Mouse (Mus musculus) midbrain, embryonic 10.5 days (tissue): ENCODE results near the gene Kat5. TPM values are rescaled to one million over a fixed set of nuclear protein-coding genes. Genes with fewer than 3 reads are reported as not detected.

ENCODE experiments used
- DNase-seq: peaks from one replicate; pipeline ENCODE4 v3.0.0-alpha.2; 2017; ENCODE audit warnings: low spot score
- H3K27ac ChIP-seq: fragments of 300-500 bp; sonication (generic); replicated peaks from 2 replicates; pipeline ENCODE4 v1.5.1; 2016; ENCODE audit warnings: mild to moderate bottlenecking
- H3K27me3 ChIP-seq: fragments of 300-500 bp; sonication (generic); 2 replicates; pipeline ENCODE4 v1.6.1; 2016; ENCODE audit warnings: low read depth, mild to moderate bottlenecking; ENCODE audit not compliant: poor library complexity, severe bottlenecking
- H3K36me3 ChIP-seq: fragments of 300-500 bp; sonication (generic); 2 replicates; pipeline ENCODE4 v1.6.1; 2016; ENCODE audit warnings: mild to moderate bottlenecking, moderate library complexity
- H3K4me1 ChIP-seq: fragments of 300-500 bp; sonication (generic); 2 replicates; pipeline ENCODE4 v1.6.1; 2016
- H3K4me3 ChIP-seq: fragments of 300-500 bp; sonication (generic); 2 replicates; pipeline ENCODE4 v1.5.1; 2016; ENCODE audit warnings: mild to moderate bottlenecking, moderate library complexity
- H3K9me3 ChIP-seq: fragments of 300-500 bp; sonication (generic); replicated peaks from 2 replicates; pipeline ENCODE4 v1.6.1; 2016; ENCODE audit warnings: mild to moderate bottlenecking
- WGBS: fragments of 180-500 bp; shearing (Covaris S2); methylation state at CpG from one replicate; pipeline ENCODE4 v1.1.7; 2016; 5-methylcytosine and 5-hydroxymethylcytosine counted together
- polyA plus RNA-seq: library from polyadenylated mRNA; unstranded; fragments of >200 nt; fragmentation: Nextera tagmentation; extraction: Ambion mirVana; gene quantifications from 2 replicates; pipeline ENCODE4 v1.2.1, GENCODE M21; 2016

Gene Kat5
- polyA plus RNA-seq, 1 experiment from 2014 or later, result 65.6 TPM

GRCm38 (mm10) chr19:5566316-5566715 lies 43.7 kb downstream of the Kat5 start:
- peaks cover 5% of the 10 kb centered on the region; the same call in 1 of the 2 replicates for H3K36me3 ChIP-seq
- 52% methylated on average over 5 of the region's 5 CpGs for WGBS
- H3K9me3 ChIP-seq, result no peaks in the 10 kb centered on the region
- H3K27ac ChIP-seq, result no peak overlapping the region
- H3K27me3 ChIP-seq, result peaks cover 74% of the 10 kb centered on the region
- peaks cover 34% of the 10 kb centered on the region for H3K4me1 ChIP-seq
- no peak for DNase-seq
- peak overlapping the region; percentile 85 for H3K4me3 ChIP-seq

GRCm38 (mm10) chr19:5562776-5563175 lies 47.3 kb downstream of the Kat5 start:
- H3K9me3 ChIP-seq, result no peaks in the 10 kb centered on the region

DNA sequence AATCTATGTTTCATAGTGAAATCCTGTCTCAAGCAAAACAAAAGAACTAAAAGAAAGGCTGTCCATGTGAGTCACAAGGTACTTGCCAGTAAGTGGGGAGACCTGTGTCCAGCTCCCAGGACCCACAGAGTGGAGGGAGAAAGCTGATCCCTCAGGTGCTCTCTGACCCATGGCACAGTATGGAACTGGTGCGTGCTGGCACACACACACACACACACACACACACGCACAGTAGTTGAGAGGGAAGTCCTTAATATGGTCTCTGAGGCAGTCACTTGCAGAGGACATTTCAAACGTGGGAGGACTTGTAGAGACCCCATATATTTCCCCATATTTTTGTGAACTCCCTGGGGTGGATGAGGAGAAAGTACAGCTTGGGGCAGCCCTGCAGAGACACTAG lies 48.2 kb downstream of the Kat5 start:
- H3K4me1 ChIP-seq, result peaks cover 32% of the 10 kb centered on the region
- WGBS, result 60% methylated on average over 3 of the region's 3 CpGs
- peaks cover 100% of the 10 kb centered on the region for H3K27me3 ChIP-seq
- H3K4me3 ChIP-seq, result no peak overlapping the region
- H3K9me3 ChIP-seq, result no peaks in the 10 kb centered on the region
- DNase-seq, result no peak
- no peaks in the 10 kb centered on the region for H3K36me3 ChIP-seq
- no peak overlapping the region for H3K27ac ChIP-seq

More at GRCm38 (mm10) chr19:5562776-5563175, 47.3 kb downstream of the Kat5 start:
- 93% methylated on average over 10 of the region's 10 CpGs for WGBS
- no peak overlapping the region for H3K4me3 ChIP-seq
- peaks cover 41% of the 10 kb centered on the region for H3K4me1 ChIP-seq
- H3K27me3 ChIP-seq, result peaks cover 94% of the 10 kb centered on the region
- H3K27ac ChIP-seq, result no peak overlapping the region
- H3K36me3 ChIP-seq, result no peaks in the 10 kb centered on the region
- DNase-seq, result no peak

- H3K36me3 ChIP-seq, result no peaks in the 10 kb centered on the region
- peaks cover 100% of the 10 kb centered on the region for H3K27me3 ChIP-seq
- H3K4me3 ChIP-seq, result peak overlapping the region; percentile 48
- no peaks in the 10 kb centered on the region for H3K9me3 ChIP-seq
- peaks cover 27% of the 10 kb centered on the region for H3K4me1 ChIP-seq
- no peak overlapping the region for H3K27ac ChIP-seq
- WGBS, result 16% methylated on average over 10 of the region's 10 CpGs
- DNase-seq, result no peak
These were observed 48.7 kb downstream of the Kat5 start for GRCm38 (mm10) chr19:5561252-5561790.

DNA sequence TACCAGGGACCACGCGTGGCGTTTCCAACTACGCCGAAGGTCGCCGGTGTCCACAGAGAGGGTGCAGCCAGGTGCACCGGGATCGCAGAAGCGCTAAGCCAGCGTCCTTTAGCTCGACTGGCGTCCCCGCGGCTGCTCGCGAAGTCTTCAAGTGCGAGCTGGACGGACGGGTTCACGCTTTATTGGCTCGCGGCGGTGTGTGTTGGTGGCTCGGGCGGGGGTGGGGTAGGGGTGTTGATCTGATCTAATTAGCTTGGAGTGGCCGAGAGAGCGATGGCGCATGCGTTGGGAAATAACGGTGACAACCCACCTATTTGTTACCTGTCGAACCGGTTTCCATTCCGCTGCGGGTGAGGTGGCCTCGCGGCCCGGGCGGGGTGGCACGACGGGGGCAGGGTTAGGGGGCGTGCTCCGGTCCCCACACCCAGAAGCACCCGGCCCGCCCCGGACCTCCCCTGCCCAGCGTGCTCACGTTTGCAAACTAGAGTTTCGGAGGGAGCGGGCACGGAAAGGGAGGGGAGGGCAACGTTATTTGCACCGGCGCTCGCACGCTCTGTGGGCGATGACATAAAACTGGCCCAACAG lies 49.5 kb downstream of the Kat5 start, which contains the start of gene Ovol1:
Ovol1 (minus strand) TSS at position 190 of the 585 bp plus-strand sequence.
- Histone ChIP-seq H3K36me3 (no peaks in the 10 kb centered on the region), H3K4me3 (peak within 1 kb of the TSS; percentile 48), H3K27ac (0 out of 2 replicates have a peak within 1 kb of the TSS, but pooled peaks have one; percentile 2), H3K4me1 (peaks cover 26% of the 10 kb centered on the region), H3K9me3 (no peaks in the 10 kb centered on the region), H3K27me3 (peaks cover 100% of the 10 kb centered on the region)
- peak; percentile 36 for DNase-seq
- WGBS, result 1% methylated on average over 57 of the region's 57 CpGs

GRCm38 (mm10) chr19:5559631-5560456 lies 50.2 kb downstream of the Kat5 start:
- H3K4me1 ChIP-seq, result peaks cover 26% of the 10 kb centered on the region
- 1% methylated on average over 69 of the region's 69 CpGs for WGBS
- H3K9me3 ChIP-seq, result no peaks in the 10 kb centered on the region
- H3K27me3 ChIP-seq, result peaks cover 99% of the 10 kb centered on the region
- H3K4me3 ChIP-seq, result peak overlapping the region; percentile 48
- H3K27ac ChIP-seq, result no peak overlapping the region
- peak; percentile 31 for DNase-seq
- no peaks in the 10 kb centered on the region for H3K36me3 ChIP-seq

DNA sequence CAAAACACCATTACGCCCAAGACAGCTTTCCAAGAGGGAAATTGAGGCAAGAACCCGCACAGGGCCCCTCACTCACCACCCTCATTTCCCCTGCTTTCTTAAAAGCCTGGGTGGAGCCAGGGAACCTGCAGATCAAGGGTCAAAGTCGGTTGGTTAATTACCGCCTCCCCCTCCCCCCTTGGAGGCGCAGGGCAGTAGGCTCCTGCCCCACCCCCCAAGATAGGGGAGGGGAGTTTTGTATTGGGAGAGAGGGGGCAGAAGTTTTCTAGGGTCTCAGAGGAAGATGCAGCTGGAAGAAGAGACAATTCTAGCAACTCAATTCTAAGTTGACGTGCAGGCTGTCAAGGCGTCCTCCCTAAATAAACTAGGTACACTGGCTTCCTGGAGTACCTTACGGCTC lies 50.8 kb downstream of the Kat5 start:
- Histone ChIP-seq H3K9me3 (no peaks in the 10 kb centered on the region), H3K4me1 (peaks cover 26% of the 10 kb centered on the region), H3K27me3 (peaks cover 99% of the 10 kb centered on the region), H3K36me3 (no peaks in the 10 kb centered on the region), H3K4me3 (peak overlapping the region; percentile 48; the same call in 1 of the 2 replicates), H3K27ac (no peak overlapping the region)
- DNase-seq, result no peak
- 17% methylated on average over 8 of the region's 8 CpGs for WGBS

- Histone ChIP-seq H3K27me3 (peaks cover 99% of the 10 kb centered on the region), H3K9me3 (no peaks in the 10 kb centered on the region), H3K4me3 (no peak overlapping the region), H3K27ac (no peak overlapping the region), H3K4me1 (peaks cover 26% of the 10 kb centered on the region), H3K36me3 (no peaks in the 10 kb centered on the region)
- WGBS, result 63% methylated on average over 8 of the region's 8 CpGs
- no peak for DNase-seq
These were observed 51.3 kb downstream of the Kat5 start for GRCm38 (mm10) chr19:5558770-5559169.

- H3K4me1 ChIP-seq, result peaks cover 26% of the 10 kb centered on the region
- H3K9me3 ChIP-seq, result no peaks in the 10 kb centered on the region
- no peaks in the 10 kb centered on the region for H3K36me3 ChIP-seq
- H3K4me3 ChIP-seq, result no peak overlapping the region
- peaks cover 97% of the 10 kb centered on the region for H3K27me3 ChIP-seq
- no peak for DNase-seq
- H3K27ac ChIP-seq, result no peak overlapping the region
- 41% methylated on average over 7 of the region's 7 CpGs for WGBS
These were observed 51.9 kb downstream of the Kat5 start for GRCm38 (mm10) chr19:5558169-5558568.

- no peak for DNase-seq
- peaks cover 5% of the 10 kb centered on the region; the same call in 1 of the 2 replicates for H3K4me1 ChIP-seq
- H3K4me3 ChIP-seq, result no peak overlapping the region
- 78% methylated on average over 14 of the region's 14 CpGs for WGBS
- H3K27me3 ChIP-seq, result peaks cover 74% of the 10 kb centered on the region
- H3K9me3 ChIP-seq, result no peaks in the 10 kb centered on the region
- no peaks in the 10 kb centered on the region for H3K36me3 ChIP-seq
- H3K27ac ChIP-seq, result no peak overlapping the region; the same call in 1 of the 2 replicates
These were observed 55.8 kb downstream of the Kat5 start for GRCm38 (mm10) chr19:5554212-5554611.

DNA sequence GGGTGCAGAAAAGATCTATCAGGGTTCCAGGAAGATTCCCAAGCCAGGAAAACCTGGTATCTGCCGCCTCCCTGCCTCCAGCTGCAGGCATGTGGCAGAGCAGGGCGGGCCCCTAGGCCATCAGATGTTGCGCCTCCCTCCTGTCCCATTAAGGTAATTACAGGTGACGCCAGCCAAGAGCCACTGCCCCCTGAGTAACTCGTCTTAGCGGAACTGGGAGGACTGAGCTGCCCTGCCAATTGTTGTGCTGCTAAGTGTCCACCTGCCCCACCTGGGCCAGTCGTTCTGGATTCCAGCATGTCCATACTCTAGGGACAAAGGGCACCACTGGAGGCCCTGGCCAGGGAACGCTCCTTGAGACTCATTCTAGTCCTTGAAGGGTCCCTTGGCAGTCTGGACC lies 56.2 kb downstream of the Kat5 start:
- H3K36me3 ChIP-seq, result no peaks in the 10 kb centered on the region
- 54% methylated on average over 8 of the region's 8 CpGs for WGBS
- H3K9me3 ChIP-seq, result no peaks in the 10 kb centered on the region
- no peak for DNase-seq
- H3K27me3 ChIP-seq, result peaks cover 69% of the 10 kb centered on the region
- H3K4me1 ChIP-seq, result 0 out of 2 replicates have a peak, but pooled peaks cover under 1% of the 10 kb centered on the region
- H3K4me3 ChIP-seq, result no peak overlapping the region
- no peak overlapping the region; the same call in 1 of the 2 replicates for H3K27ac ChIP-seq
